ENCODE assay signal across 8 mouse cellular contexts in the genomic region with DNA sequence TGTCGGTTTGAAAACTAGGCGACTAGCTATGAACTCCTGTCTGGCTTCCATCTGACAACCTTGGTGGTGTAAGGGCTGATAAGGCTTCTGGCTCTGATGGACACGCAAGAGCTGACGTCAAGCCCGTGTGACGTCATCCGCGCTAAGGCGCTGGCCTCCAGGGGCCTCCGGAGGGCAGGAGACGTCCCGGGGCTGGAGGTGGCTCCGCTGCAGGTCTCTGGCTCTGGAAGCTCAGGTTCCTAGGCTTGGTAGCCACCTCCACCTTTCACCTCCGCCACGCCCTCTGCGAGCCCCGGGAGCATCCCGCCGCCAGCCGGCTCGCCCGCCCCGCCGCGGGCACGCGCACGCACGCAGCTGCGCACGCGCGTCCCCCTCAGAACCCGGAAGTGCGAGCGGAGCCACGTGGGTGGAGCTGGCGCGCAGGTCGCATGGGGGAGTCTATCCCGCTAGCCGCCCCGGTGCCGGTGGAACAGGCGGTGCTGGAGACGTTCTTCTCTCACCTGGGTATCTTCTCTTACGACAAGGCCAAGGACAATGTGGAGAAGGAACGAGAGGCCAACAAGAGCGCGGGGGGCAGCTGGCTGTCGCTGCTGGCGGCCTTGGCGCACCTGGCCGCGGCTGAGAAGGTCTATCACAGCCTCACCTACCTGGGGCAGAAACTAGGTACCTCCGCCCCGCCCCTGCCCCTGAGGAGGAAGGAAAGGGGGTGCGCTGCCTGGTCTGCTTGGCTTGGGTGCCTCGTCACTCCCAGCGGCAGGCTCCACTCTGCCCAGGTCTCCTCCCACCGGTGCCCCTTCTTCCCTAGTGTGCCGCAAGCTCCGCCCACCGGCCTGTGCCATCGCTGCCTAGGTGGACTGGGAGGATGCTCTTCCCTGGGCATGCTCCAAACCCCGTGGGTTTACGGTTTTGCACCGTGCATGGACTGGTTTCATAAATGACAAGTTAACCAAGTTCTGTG. TPM values are rescaled to one million over a fixed set of nuclear protein-coding genes. Genes with fewer than 3 reads are reported as not detected.
A peak's percentile ranks its signal among the peaks of the same experiment; 100 is the strongest.
DNase-seq lines count a peak whose midpoint lies in the region; ATAC-seq and TF ChIP-seq lines count a peak whose summit lies in the region.

A gene (plus strand): TSS at position 390 of the 958 bp plus-strand sequence.

- 0 out of 2 replicates have a peak, but pooled peaks cover 1% of the 10 kb centered on the region for H3K4me1 ChIP-seq in cortical plate, adult 2 months (ENCODE audit: control insufficient read depth, insufficient read depth, low read length)

- ATAC-seq in activated CD4-positive, CD25-positive, alpha-beta regulatory T cell, adult 4 months, result peak; percentile 85
- peak; percentile 82 for ATAC-seq in inflammation-experienced regulatory T-cells, adult 6 months
- peak; percentile 96 for ATAC-seq in megakaryocyte-erythroid progenitor cell, adult 5-6 weeks (replicated peaks; ENCODE audit: low FRiP score, low TSS enrichment, poor library complexity, severe bottlenecking)

- H3K27ac ChIP-seq in cortical plate, adult 2 months (ENCODE audit: insufficient read depth, low read length), result peak within 1 kb of the TSS; percentile 85

- TF ChIP-seq CTCF in cortical plate, adult 2 months (IDR thresholded peaks at IDR 0.05; ENCODE audit: extremely low read depth, insufficient read depth, low read length), result no peak

- DNase-seq in gastrocnemius, postnatal 10 days, result peak; percentile 89
- DNase-seq in left cerebral cortex, postnatal 10 days (ENCODE audit: extremely low spot score in 1 of 2, low spot score in 2 of 2), result peak; percentile 74 to 91
- peak; percentile 90 for DNase-seq in right cerebral cortex, postnatal 25 days
- peak; percentile 81 to 86 for DNase-seq in urinary bladder, postnatal 4 days (ENCODE audit: low spot score in 2 of 2)

- peak; percentile 59; the same call in 1 of the 2 replicates for TF ChIP-seq POLR2A in cortical plate, adult 2 months (IDR thresholded peaks at IDR 0.05; ENCODE audit: extremely low read depth, insufficient read depth, low read length)

- intact Hi-C loops in left cerebral cortex, postnatal 10 days (cut with DNase I), result no loop called here

- H3K4me3 ChIP-seq in cortical plate, adult 2 months (ENCODE audit: insufficient read depth, low read length), result peak within 1 kb of the TSS; percentile 71

RNA-seq across cellular contexts. Expression of the gene that starts here (rescaled TPM):
- polyA plus RNA-seq in activated CD4-positive, CD25-positive, alpha-beta regulatory T cell, adult 4 months (2017; shearing (Covaris generic)), result 1 to 10 TPM; 3.2 to 4.3 TPM
- polyA plus RNA-seq in cortical plate, adult 2 months (2012; rRNA removed), result 7.6 and 8.6 TPM in 2 replicates
- total RNA-seq in gastrocnemius, postnatal 10 days (2021), result 1 to 10 TPM; 1.6 to 2.4 TPM
- polyA plus RNA-seq in inflammation-experienced regulatory T-cells, adult 6 months (2017; shearing (Covaris generic)), result 1 to 10 TPM; 2.8 to 4.6 (median 4.5) TPM
- total RNA-seq in left cerebral cortex, postnatal 10 days (2021), result 1 to 10 TPM; 8.6 to 8.8 TPM
- 11.5 and 13.4 TPM in 2 replicates for total RNA-seq in megakaryocyte-erythroid progenitor cell, adult 5-6 weeks (2014; fragmentation: Nextera tagmentation)
- total RNA-seq in megakaryocyte-erythroid progenitor cell, adult 5-6 weeks (2017), result 5.3 and 7.3 TPM in 2 replicates

Comparison
In these comparisons a context has a peak if more than half of its experiments do, and no peak if none do; other contexts are left out.
1. Peak in every context shown above with its lines: DNase-seq, ATAC-seq, H3K4me3 ChIP-seq and H3K27ac ChIP-seq.